Mouse (Mus musculus) limb, embryonic 14.5 days (tissue): ENCODE measurements around the gene Gmfb. TPM values are rescaled to one million over a fixed set of nuclear protein-coding genes. Genes with fewer than 3 reads are reported as not detected.
"Not testable (repeated sequence)": the region's sequence is repeated elsewhere in the genome, so short reads cannot be mapped to it uniquely, and the experiment has no call there.

Experiments
- ATAC-seq: fragments of 200-750 bp; cut with Nextera tagmentation; 2 replicates; pipeline ENCODE4 v1.8.0; 2017; ENCODE audit warnings: low read depth, moderate number of reproducible peaks, moderate TSS enrichment; ENCODE audit not compliant: low FRiP score
- DNase-seq: peaks from one replicate; pipeline ENCODE4 v3.0.0-alpha.2; 2015; ENCODE audit warnings: low spot score
- H3K27ac ChIP-seq: fragments of 300-500 bp; sonication (generic); replicated peaks from 2 replicates; pipeline ENCODE4 v1.5.1; 2014; ENCODE audit warnings: low read depth, mild to moderate bottlenecking, low read length, moderate library complexity, mixed read lengths
- H3K27me3 ChIP-seq: fragments of 300-500 bp; sonication (generic); 2 replicates; pipeline ENCODE4 v1.6.1; 2014; ENCODE audit warnings: low read length, mixed read lengths; ENCODE audit not compliant: control insufficient read depth, insufficient read depth
- H3K36me3 ChIP-seq: fragments of 300-500 bp; sonication (generic); 2 replicates; pipeline ENCODE4 v1.6.1; 2014; ENCODE audit warnings: mild to moderate bottlenecking, low read length, moderate library complexity, mixed read lengths; ENCODE audit not compliant: control insufficient read depth, insufficient read depth
- H3K4me1 ChIP-seq: fragments of 300-500 bp; sonication (generic); 2 replicates; pipeline ENCODE4 v1.6.1; 2014; ENCODE audit warnings: antibody characterized with exemption, low read length, mixed read lengths; ENCODE audit not compliant: control insufficient read depth, insufficient read depth
- H3K4me2 ChIP-seq: fragments of 300-500 bp; sonication (generic); replicated peaks from 2 replicates; pipeline ENCODE4 v1.6.1; 2014; ENCODE audit warnings: low read depth, mild to moderate bottlenecking, low read length, moderate library complexity; ENCODE audit not compliant: severe bottlenecking
- H3K4me3 ChIP-seq: fragments of 300-500 bp; sonication (generic); replicated peaks from 2 replicates; pipeline ENCODE4 v1.5.1; 2014; ENCODE audit warnings: low read length
- H3K9ac ChIP-seq: fragments of 300-500 bp; sonication (generic); 2 replicates; pipeline ENCODE4 v1.6.1; 2014; ENCODE audit warnings: mild to moderate bottlenecking, low read depth, low read length, moderate library complexity; ENCODE audit not compliant: severe bottlenecking
- H3K9me3 ChIP-seq: fragments of 300-500 bp; sonication (generic); 2 replicates; pipeline ENCODE4 v1.6.1; 2016; ENCODE audit warnings: low read length; ENCODE audit not compliant: control insufficient read depth
- POLR2A ChIP-seq: fragments of 200-500 bp; IDR thresholded peaks from 2 replicates; pipeline ENCODE4 v1.8.0; 2012; ENCODE audit warnings: inconsistent platforms, mild to moderate bottlenecking, moderate library complexity, borderline replicate concordance; ENCODE audit not compliant: insufficient read depth, insufficient read length; ENCODE audit errors: extremely low read depth
- WGBS: fragments of 180-500 bp; shearing (Covaris S2); extraction: QIAGEN DNeasy Blood & Tissue Kit; methylation state at CpG from one replicate; pipeline ENCODE4 v1.1.7; 2014; 5-methylcytosine and 5-hydroxymethylcytosine counted together
- polyA plus RNA-seq, 2 experiments: library from polyadenylated mRNA; depleted of rRNA in 1 of 2; stranded (reverse) in 1 of 2; unstranded in 1 of 2; fragments of >200 nt; fragmentation: Nextera tagmentation in 1 of 2; extraction: Ambion mirVana in 1 of 2; gene quantifications; 2 replicates each; pipeline versions ENCODE4 v1.2.1 to v1.2.3; 2012 to 2014

Gmfb gene
- polyA plus RNA-seq, 2 experiments: 45.3 to 83.9 TPM

GRCm38 (mm10) chr14:46831295-46831694 is 9.3 kb upstream of the Gmfb start:
- Histone ChIP-seq H3K36me3 (no peaks in the 10 kb centered on the region), H3K27ac (no peak overlapping the region), H3K4me1 (0 out of 2 replicates have a peak, but pooled peaks cover 2% of the 10 kb centered on the region), H3K9ac (peak overlapping the region; percentile 84), H3K27me3 (no peaks in the 10 kb centered on the region), H3K4me2 (peak overlapping the region; percentile 86), H3K9me3 (no peaks in the 10 kb centered on the region), H3K4me3 (peak overlapping the region; percentile 80)
- ATAC-seq (no peak), DNase-seq (no peak)
- TF ChIP-seq POLR2A: no peak
- 5% methylated on average over 4 of the region's 4 CpGs for WGBS

DNA sequence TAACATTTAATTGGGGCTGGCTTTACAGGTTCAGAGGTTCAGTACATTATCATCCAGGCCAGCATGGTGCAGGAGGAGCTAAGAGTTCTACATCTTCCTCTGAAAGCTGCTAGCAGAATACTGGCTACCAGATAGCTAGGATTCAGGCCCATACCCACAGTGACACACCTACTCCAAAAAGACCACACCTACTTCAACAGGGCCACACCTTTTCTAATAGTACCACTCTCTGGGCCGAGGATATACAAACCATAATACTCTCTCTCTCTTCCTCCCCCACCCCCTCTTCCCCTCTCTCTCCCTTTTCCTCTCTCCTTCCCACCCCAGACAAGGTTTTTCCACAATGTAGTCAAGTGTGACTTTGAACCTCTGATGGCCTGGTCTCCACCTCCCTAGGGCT is 5.4 kb upstream of the Gmfb start:
- WGBS: 45% methylated on average over 1 of the region's 1 CpGs
- Histone ChIP-seq H3K9me3 (no peaks in the 10 kb centered on the region), H3K4me3 (no peak overlapping the region), H3K27me3 (no peaks in the 10 kb centered on the region), H3K9ac (no peak overlapping the region), H3K4me1 (0 out of 2 replicates have a peak, but pooled peaks cover 2% of the 10 kb centered on the region), H3K4me2 (no peak overlapping the region), H3K27ac (no peak overlapping the region), H3K36me3 (no peaks in the 10 kb centered on the region)
- DNase-seq (no peak), ATAC-seq (no peak)
- no peak for TF ChIP-seq POLR2A

- no peaks in the 10 kb centered on the region for H3K9me3 ChIP-seq
- no peaks in the 10 kb centered on the region for H3K27me3 ChIP-seq
- no peak overlapping the region for H3K4me3 ChIP-seq
- no peak for DNase-seq
- TF ChIP-seq POLR2A: no peak
- H3K27ac ChIP-seq: no peak overlapping the region
- H3K4me2 ChIP-seq: no peak overlapping the region
- 82% methylated on average over 2 of the region's 2 CpGs for whole genome bisulfite sequencing
- ATAC-seq: no peak
- H3K4me1 ChIP-seq: peaks cover 11% of the 10 kb centered on the region
- no peak overlapping the region for H3K9ac ChIP-seq
- no peaks in the 10 kb centered on the region for H3K36me3 ChIP-seq
These were observed 2.0 kb upstream of the Gmfb start for GRCm38 (mm10) chr14:46823996-46824395.

DNA sequence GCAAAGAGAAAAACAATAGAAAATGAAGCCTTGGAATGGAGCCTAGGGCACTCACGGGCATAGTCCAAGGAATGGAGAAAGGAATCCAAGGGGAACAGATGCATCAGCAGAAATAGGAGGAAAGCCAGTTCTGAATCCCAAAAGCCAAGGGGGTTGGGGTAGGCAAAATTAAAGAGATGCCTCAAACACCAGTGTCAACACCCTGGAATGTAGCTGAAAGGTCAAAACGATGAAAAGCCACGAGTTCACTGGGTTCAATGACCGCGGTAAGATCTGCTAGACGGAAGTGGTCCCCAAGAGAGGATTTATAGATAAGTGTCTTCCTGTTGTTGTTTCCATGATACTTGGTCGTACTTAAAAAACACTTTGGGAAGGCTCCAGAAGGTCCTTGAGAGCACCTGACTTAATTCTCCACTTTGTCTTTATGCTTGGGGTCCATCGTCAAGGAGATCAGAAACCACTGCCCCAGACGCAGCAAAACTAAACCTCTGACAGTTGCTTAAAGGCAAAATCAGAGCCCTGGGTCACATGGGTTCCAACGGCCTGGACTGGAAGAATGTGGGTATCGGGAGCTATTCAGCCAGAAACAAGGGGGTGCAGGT is 670 bp downstream of the Gmfb start:
- peak; percentile 15 for DNase-seq
- ATAC-seq: no peak

GRCm38 (mm10) chr14:46819961-46820360 is 2.1 kb downstream of the Gmfb start:
- not testable (repeated sequence) for H3K4me2 ChIP-seq, H3K27ac ChIP-seq, H3K4me3 ChIP-seq, H3K27me3 ChIP-seq, ATAC-seq, DNase-seq, H3K9ac ChIP-seq, H3K9me3 ChIP-seq
- 91% methylated on average over 5 of the region's 6 CpGs for WGBS
- Histone ChIP-seq H3K4me1 (peaks cover 11% of the 10 kb centered on the region), H3K36me3 (peaks cover 21% of the 10 kb centered on the region)

More for the DNA sequence above, 670 bp downstream of the Gmfb start:
- under 1% methylated on average over 11 of the region's 11 CpGs for WGBS
- peaks cover 10% of the 10 kb centered on the region for H3K36me3 ChIP-seq
- peak overlapping the region; percentile 88 for H3K9ac ChIP-seq
- peak overlapping the region; percentile 88 for H3K27ac ChIP-seq
- H3K4me1 ChIP-seq: peaks cover 11% of the 10 kb centered on the region
- no peaks in the 10 kb centered on the region for H3K27me3 ChIP-seq
- H3K9me3 ChIP-seq: no peaks in the 10 kb centered on the region
- TF ChIP-seq POLR2A: no peak
- H3K4me3 ChIP-seq: peak overlapping the region; percentile 94
- H3K4me2 ChIP-seq: peak overlapping the region; percentile 87

DNA sequence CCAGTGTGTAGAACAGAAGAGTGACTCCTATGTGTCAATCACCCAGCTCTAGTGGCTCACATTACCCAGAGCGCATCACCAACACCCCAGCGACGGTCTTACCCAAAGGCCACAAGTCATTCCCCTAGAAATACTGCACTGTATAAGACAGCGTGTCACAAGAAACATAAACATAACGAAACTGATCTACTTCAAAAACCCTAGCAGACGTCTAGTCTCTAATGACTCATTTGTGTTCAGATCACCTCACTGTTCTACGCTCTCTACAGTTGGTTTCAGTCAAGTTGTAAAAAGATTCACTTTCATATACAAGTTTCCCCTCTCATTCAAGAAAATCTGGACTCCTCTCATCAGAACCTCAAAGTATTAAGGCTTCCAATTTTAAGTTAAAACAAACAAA is 3.3 kb downstream of the Gmfb start:
- H3K27me3 ChIP-seq: no peaks in the 10 kb centered on the region
- ATAC-seq (no peak), DNase-seq (no peak)
- peaks cover 31% of the 10 kb centered on the region for H3K36me3 ChIP-seq
- H3K4me2 ChIP-seq: no peak overlapping the region
- 88% methylated on average over 7 of the region's 7 CpGs for WGBS
- no peak overlapping the region for H3K9ac ChIP-seq
- no peak overlapping the region for H3K4me3 ChIP-seq
- no peaks in the 10 kb centered on the region for H3K9me3 ChIP-seq
- TF ChIP-seq POLR2A: no peak
- peaks cover 11% of the 10 kb centered on the region for H3K4me1 ChIP-seq
- no peak overlapping the region for H3K27ac ChIP-seq
